In genomic region chr2:169777764-169778163, GRCm38 (mm10) we compare ENCODE assay signal across 24 mouse cellular contexts.
DNase-seq lines count a peak whose midpoint lies in the region; ATAC-seq and TF ChIP-seq lines count a peak whose summit lies in the region.
"Had no signal": no experiment of that assay in that cellular context is flagged by ENCODE, and none has a peak within 500 bp of the region (broad histone marks: within the 10 kb centered on the region; RNA-seq: fewer than 3 reads in every experiment).

No protein-coding gene starts in this region.

- no peaks in the 10 kb centered on the region for H3K36me3 ChIP-seq in heart, postnatal 0 days (replicated peaks; ENCODE audit: control insufficient read depth, insufficient read depth, low read length)
- H3K36me3 ChIP-seq in heart, embryonic 12.5 days = no peaks in the 10 kb centered on the region
- no peaks in the 10 kb centered on the region for H3K36me3 ChIP-seq in forebrain, embryonic 13.5 days (ENCODE audit: poor library complexity, severe bottlenecking)
- H3K36me3 ChIP-seq: embryonic facial prominence, embryonic 12.5 days; forebrain, embryonic 12.5 days; heart, embryonic 13.5 days; intestine, embryonic 15.5 days; limb, embryonic 10.5 days; liver, embryonic 15.5 days; lung, embryonic 15.5 days; midbrain, embryonic 15.5 days; neural tube, embryonic 12.5 days had no signal

- no peak overlapping the region for H3K4me3 ChIP-seq in heart, postnatal 0 days (ENCODE audit: low read depth, low read length)
- H3K4me3 ChIP-seq in heart, embryonic 12.5 days = no peak overlapping the region
- H3K4me3 ChIP-seq in brown adipose tissue, adult 24 weeks (ENCODE audit: insufficient read depth, low read depth, low read length) = no peak overlapping the region
- H3K4me3 ChIP-seq in forebrain, embryonic 13.5 days = no peak overlapping the region
- H3K4me3 ChIP-seq: embryonic facial prominence, embryonic 12.5 days; forebrain, embryonic 12.5 days; gastrocnemius, adult 2 months; heart, embryonic 13.5 days; intestine, embryonic 15.5 days; limb, embryonic 10.5 days; liver, embryonic 15.5 days; lung, embryonic 15.5 days; megakaryocyte, embryonic 14.5 days; midbrain, embryonic 15.5 days; neural tube, embryonic 12.5 days had no signal

- no peaks in the 10 kb centered on the region for H3K9me3 ChIP-seq in heart, postnatal 0 days (replicated peaks; ENCODE audit: control insufficient read depth, low read length)
- H3K9me3 ChIP-seq in heart, embryonic 12.5 days (replicated peaks) = no peaks in the 10 kb centered on the region
- H3K9me3 ChIP-seq in forebrain, embryonic 13.5 days (replicated peaks) = no peaks in the 10 kb centered on the region
- H3K9me3 ChIP-seq: embryonic facial prominence, embryonic 12.5 days; forebrain, embryonic 12.5 days; heart, embryonic 13.5 days; intestine, embryonic 15.5 days; limb, embryonic 10.5 days; liver, embryonic 15.5 days; lung, embryonic 15.5 days; midbrain, embryonic 15.5 days; neural tube, embryonic 12.5 days had no signal

- H3K27me3 ChIP-seq in heart, postnatal 0 days (ENCODE audit: control insufficient read depth, insufficient read depth, low read length) = no peaks in the 10 kb centered on the region
- H3K27me3 ChIP-seq in heart, embryonic 12.5 days (replicated peaks) = peaks cover 12% of the 10 kb centered on the region; the same call in 1 of the 2 replicates
- peaks cover 9% of the 10 kb centered on the region; the same call in 1 of the 2 replicates for H3K27me3 ChIP-seq in forebrain, embryonic 13.5 days
- H3K27me3 ChIP-seq: embryonic facial prominence, embryonic 12.5 days; intestine, embryonic 15.5 days; liver, embryonic 15.5 days; lung, embryonic 15.5 days; megakaryocyte, embryonic 14.5 days; midbrain, embryonic 15.5 days; neural tube, embryonic 12.5 days had no signal

- TF ChIP-seq EP300 in heart, postnatal 0 days (IDR thresholded peaks at IDR 0.05; ENCODE audit: low read depth) = no peak

- H3K4me1 ChIP-seq in heart, postnatal 0 days (ENCODE audit: control insufficient read depth, insufficient read depth) = no peaks in the 10 kb centered on the region
- H3K4me1 ChIP-seq in heart, embryonic 12.5 days (replicated peaks) = peaks cover 7% of the 10 kb centered on the region
- H3K4me1 ChIP-seq in brown adipose tissue, adult 24 weeks (ENCODE audit: control insufficient read depth, insufficient read depth, insufficient read length, low read length) = peaks cover 23% of the 10 kb centered on the region
- no peaks in the 10 kb centered on the region for H3K4me1 ChIP-seq in forebrain, embryonic 13.5 days
- H3K4me1 ChIP-seq: embryonic facial prominence, embryonic 12.5 days; forebrain, embryonic 12.5 days; megakaryocyte, embryonic 14.5 days; midbrain, embryonic 15.5 days had no signal

- ATAC-seq in heart, postnatal 0 days (ENCODE audit: insufficient read depth, low read depth) = 0 out of 2 replicates have a peak, but pooled peaks have one; percentile 14
- ATAC-seq in heart, embryonic 12.5 days (ENCODE audit: insufficient number of reproducible peaks, low FRiP score) = no peak
- no peak for ATAC-seq in forebrain, embryonic 13.5 days
- ATAC-seq: hindbrain, embryonic 16.5 days; midbrain, embryonic 15.5 days had no signal

- H3K9ac ChIP-seq in heart, postnatal 0 days (replicated peaks; ENCODE audit: low read depth, low read length) = no peak overlapping the region
- no peak overlapping the region for H3K9ac ChIP-seq in heart, embryonic 12.5 days
- no peak overlapping the region for H3K9ac ChIP-seq in forebrain, embryonic 13.5 days
- H3K9ac ChIP-seq: embryonic facial prominence, embryonic 12.5 days; forebrain, embryonic 12.5 days; heart, embryonic 13.5 days; intestine, embryonic 15.5 days; liver, embryonic 15.5 days; lung, embryonic 15.5 days; midbrain, embryonic 15.5 days; neural tube, embryonic 12.5 days had no signal

- DNase-seq in adrenal gland, adult 2 months = peak; percentile 30
- no peak for DNase-seq in adrenal gland, postnatal 25 days
- DNase-seq in heart, postnatal 0 days (ENCODE audit: low spot score) = no peak
- DNase-seq in kidney, postnatal 14 days = peak; percentile 48
- DNase-seq in frontal cortex, postnatal 10 days (ENCODE audit: low spot score in 2 of 2) = no peak
- DNase-seq: cerebellum, adult 18-20 months; cerebellum, postnatal 14 days; gastrocnemius, adult 2 months; right cerebral cortex, postnatal 14 days had no signal

- TF ChIP-seq CTCF in heart, postnatal 0 days (IDR thresholded peaks at IDR 0.05; ENCODE audit: low read depth) = no peak

- H3K4me2 ChIP-seq in heart, postnatal 0 days (ENCODE audit: low read depth, low read length) = no peak overlapping the region
- H3K4me2 ChIP-seq in heart, embryonic 12.5 days = no peak overlapping the region
- H3K4me2 ChIP-seq in forebrain, embryonic 13.5 days = no peak overlapping the region
- H3K4me2 ChIP-seq: embryonic facial prominence, embryonic 12.5 days; forebrain, embryonic 12.5 days; heart, embryonic 13.5 days; intestine, embryonic 15.5 days; liver, embryonic 15.5 days; lung, embryonic 15.5 days; midbrain, embryonic 15.5 days; neural tube, embryonic 12.5 days had no signal

- WGBS in heart, postnatal 0 days = 32% methylated on average over 2 of the region's 2 CpGs
- WGBS in heart, embryonic 12.5 days = 31% methylated on average over 2 of the region's 2 CpGs
- 79% methylated on average over 2 of the region's 2 CpGs for WGBS in forebrain, embryonic 13.5 days

- peak overlapping the region; percentile 22; the same call in 1 of the 2 replicates for H3K27ac ChIP-seq in heart, postnatal 0 days (ENCODE audit: low read depth)
- H3K27ac ChIP-seq in heart, embryonic 12.5 days (ENCODE audit: poor library complexity, severe bottlenecking) = no peak overlapping the region
- H3K27ac ChIP-seq in brown adipose tissue, adult 24 weeks (replicated peaks; ENCODE audit: low read depth, low read length) = peak overlapping the region; percentile 59
- H3K27ac ChIP-seq in forebrain, embryonic 13.5 days = no peak overlapping the region
- H3K27ac ChIP-seq: embryonic facial prominence, embryonic 12.5 days; forebrain, embryonic 12.5 days; heart, embryonic 13.5 days; intestine, embryonic 15.5 days; limb, embryonic 10.5 days; liver, embryonic 15.5 days; lung, embryonic 15.5 days; midbrain, embryonic 15.5 days; neural tube, embryonic 12.5 days; stomach, postnatal 0 days had no signal

Comparison
In these comparisons a context has a peak if more than half of its experiments do, and no peak if none do; other contexts are left out.
1. DNase-seq: peak in adrenal gland, adult 2 months (single experiment) and kidney, postnatal 14 days (single experiment); none in adrenal gland, postnatal 25 days (single experiment), heart, postnatal 0 days (single experiment) and frontal cortex, postnatal 10 days (0 of 2).
2. H3K27ac ChIP-seq: peak in heart, postnatal 0 days (single experiment) and brown adipose tissue, adult 24 weeks (single experiment); none in heart, embryonic 12.5 days (single experiment) and forebrain, embryonic 13.5 days (single experiment).